Mouse (Mus musculus): ENCODE results near the gene Gemin2. TPM values are rescaled to one million over a fixed set of nuclear protein-coding genes. Genes with fewer than 3 reads are reported as not detected.

Gene Gemin2
- polyA plus RNA-seq, 1 experiment: 1.1 TPM

- Histone ChIP-seq H3K4me3 (ENCODE audit: low read depth, low read length) (peak within 1 kb of the TSS; percentile 93), H3K36me3 (ENCODE audit: control insufficient read depth, insufficient read depth, low read length) (peaks cover 29% of the 10 kb centered on the region), H3K4me1 (ENCODE audit: control insufficient read depth, insufficient read depth, insufficient read length, low read length) (no peaks in the 10 kb centered on the region), H3K27me3 (ENCODE audit: control insufficient read depth, insufficient read depth, low read length) (no peaks in the 10 kb centered on the region), H3K27ac (ENCODE audit: insufficient read depth, low read depth, low read length) (peak within 1 kb of the TSS; percentile 88)
- TF ChIP-seq CTCF (IDR thresholded peaks at IDR 0.05; ENCODE audit: extremely low read depth, insufficient read length, insufficient replicate concordance, low read depth, low read length) (peak; percentile 16; the same call in 1 of the 2 replicates), POLR2A (IDR thresholded peaks at IDR 0.05; ENCODE audit: low read depth, low read length) (peak; percentile 83)
- WGBS: under 1% methylated on average over 43 of the region's 43 CpGs
Observed at GRCm38 (mm10) chr12:59066448-59067077, 53.4 kb downstream of the Gemin2 start, which contains the start of gene Pnn. Gene Pnn, plus strand, starts transcription at chr12:59066884.

- no peaks in the 10 kb centered on the region for H3K27me3 ChIP-seq (ENCODE audit: control insufficient read depth, insufficient read depth, low read length)
- WGBS: under 1% methylated on average over 41 of the region's 41 CpGs
- peak overlapping the region; percentile 93 for H3K4me3 ChIP-seq (ENCODE audit: low read depth, low read length)
- TF ChIP-seq POLR2A (IDR thresholded peaks at IDR 0.05; ENCODE audit: low read depth, low read length): no peak
- TF ChIP-seq CTCF (IDR thresholded peaks at IDR 0.05; ENCODE audit: extremely low read depth, insufficient read length, insufficient replicate concordance, low read depth, low read length): no peak
- peak overlapping the region; percentile 76 for H3K27ac ChIP-seq (ENCODE audit: insufficient read depth, low read depth, low read length)
- H3K36me3 ChIP-seq (ENCODE audit: control insufficient read depth, insufficient read depth, low read length): peaks cover 34% of the 10 kb centered on the region
- H3K4me1 ChIP-seq (ENCODE audit: control insufficient read depth, insufficient read depth, insufficient read length, low read length): no peaks in the 10 kb centered on the region
Observed at GRCm38 (mm10) chr12:59067095-59067494, 53.9 kb downstream of the Gemin2 start.

- Histone ChIP-seq H3K27me3 (ENCODE audit: control insufficient read depth, insufficient read depth, low read length) (no peaks in the 10 kb centered on the region), H3K4me1 (ENCODE audit: control insufficient read depth, insufficient read depth, insufficient read length, low read length) (no peaks in the 10 kb centered on the region), H3K4me3 (ENCODE audit: low read depth, low read length) (no peak overlapping the region), H3K36me3 (ENCODE audit: control insufficient read depth, insufficient read depth, low read length) (peaks cover 40% of the 10 kb centered on the region), H3K27ac (ENCODE audit: insufficient read depth, low read depth, low read length) (no peak overlapping the region)
- TF ChIP-seq CTCF (IDR thresholded peaks at IDR 0.05; ENCODE audit: extremely low read depth, insufficient read length, insufficient replicate concordance, low read depth, low read length) (no peak), POLR2A (IDR thresholded peaks at IDR 0.05; ENCODE audit: low read depth, low read length) (no peak)
- 90% methylated on average over 13 of the region's 13 CpGs for WGBS
Observed at GRCm38 (mm10) chr12:59068791-59069190, 55.6 kb downstream of the Gemin2 start.

- Histone ChIP-seq H3K4me1 (ENCODE audit: control insufficient read depth, insufficient read depth, insufficient read length, low read length) (peaks cover 2% of the 10 kb centered on the region; the same call in 1 of the 2 replicates), H3K27ac (ENCODE audit: insufficient read depth, low read depth, low read length) (no peak overlapping the region), H3K36me3 (ENCODE audit: control insufficient read depth, insufficient read depth, low read length) (peaks cover 48% of the 10 kb centered on the region), H3K27me3 (ENCODE audit: control insufficient read depth, insufficient read depth, low read length) (no peaks in the 10 kb centered on the region), H3K4me3 (ENCODE audit: low read depth, low read length) (no peak overlapping the region)
- 88% methylated on average over 11 of the region's 11 CpGs for WGBS
- no peak for TF ChIP-seq CTCF (IDR thresholded peaks at IDR 0.05; ENCODE audit: extremely low read depth, insufficient read length, insufficient replicate concordance, low read depth, low read length)
- no peak for TF ChIP-seq POLR2A (IDR thresholded peaks at IDR 0.05; ENCODE audit: low read depth, low read length)
Observed at GRCm38 (mm10) chr12:59072286-59072685, 59.1 kb downstream of the Gemin2 start.

GRCm38 (mm10) chr12:59074052-59074451, 60.9 kb downstream of the Gemin2 start:
- Histone ChIP-seq H3K36me3 (ENCODE audit: control insufficient read depth, insufficient read depth, low read length) (peaks cover 37% of the 10 kb centered on the region), H3K4me3 (ENCODE audit: low read depth, low read length) (no peak overlapping the region), H3K4me1 (ENCODE audit: control insufficient read depth, insufficient read depth, insufficient read length, low read length) (peaks cover 3% of the 10 kb centered on the region; the same call in 1 of the 2 replicates), H3K27ac (ENCODE audit: insufficient read depth, low read depth, low read length) (no peak overlapping the region), H3K27me3 (ENCODE audit: control insufficient read depth, insufficient read depth, low read length) (no peaks in the 10 kb centered on the region)
- TF ChIP-seq POLR2A (IDR thresholded peaks at IDR 0.05; ENCODE audit: low read depth, low read length): no peak
- no peak for TF ChIP-seq CTCF (IDR thresholded peaks at IDR 0.05; ENCODE audit: extremely low read depth, insufficient read length, insufficient replicate concordance, low read depth, low read length)
- WGBS: 82% methylated on average over 3 of the region's 3 CpGs

- Histone ChIP-seq H3K27ac (ENCODE audit: insufficient read depth, low read depth, low read length) (peak overlapping the region; percentile 61), H3K27me3 (ENCODE audit: control insufficient read depth, insufficient read depth, low read length) (no peaks in the 10 kb centered on the region), H3K4me1 (ENCODE audit: control insufficient read depth, insufficient read depth, insufficient read length, low read length) (peaks cover 3% of the 10 kb centered on the region; the same call in 1 of the 2 replicates), H3K36me3 (ENCODE audit: control insufficient read depth, insufficient read depth, low read length) (peaks cover 15% of the 10 kb centered on the region), H3K4me3 (ENCODE audit: low read depth, low read length) (no peak overlapping the region)
- WGBS: 66% methylated on average over 3 of the region's 3 CpGs
- no peak for TF ChIP-seq CTCF (IDR thresholded peaks at IDR 0.05; ENCODE audit: extremely low read depth, insufficient read length, insufficient replicate concordance, low read depth, low read length)
- TF ChIP-seq POLR2A (IDR thresholded peaks at IDR 0.05; ENCODE audit: low read depth, low read length): no peak
Observed at GRCm38 (mm10) chr12:59076996-59077395, 63.8 kb downstream of the Gemin2 start.

- no peak overlapping the region for H3K4me3 ChIP-seq (ENCODE audit: low read depth, low read length)
- peaks cover 5% of the 10 kb centered on the region; the same call in 1 of the 2 replicates for H3K4me1 ChIP-seq (ENCODE audit: control insufficient read depth, insufficient read depth, insufficient read length, low read length)
- H3K27ac ChIP-seq (ENCODE audit: insufficient read depth, low read depth, low read length): peak overlapping the region; percentile 91
- peaks cover 7% of the 10 kb centered on the region for H3K36me3 ChIP-seq (ENCODE audit: control insufficient read depth, insufficient read depth, low read length)
- TF ChIP-seq POLR2A (IDR thresholded peaks at IDR 0.05; ENCODE audit: low read depth, low read length) (no peak), CTCF (IDR thresholded peaks at IDR 0.05; ENCODE audit: extremely low read depth, insufficient read length, insufficient replicate concordance, low read depth, low read length) (no peak)
- WGBS: 35% methylated on average over 3 of the region's 3 CpGs
- H3K27me3 ChIP-seq (ENCODE audit: control insufficient read depth, insufficient read depth, low read length): no peaks in the 10 kb centered on the region
Observed at GRCm38 (mm10) chr12:59077883-59078282, 64.7 kb downstream of the Gemin2 start.

Other genes starting within 250 kb of the Gemin2 start
- gene Sec23a, start 1.4 kb upstream of the Gemin2 start, polyA plus RNA-seq (2012; rRNA removed): 9.7 and 26.3 TPM in 2 replicates
- gene Trappc6b, start 48.1 kb downstream of the Gemin2 start, polyA plus RNA-seq (2012; rRNA removed): 30.0 and 56.7 TPM in 2 replicates
- 5.2 and 8.9 TPM in 2 replicates for gene Pnn, start 53.5 kb downstream of the Gemin2 start, polyA plus RNA-seq (2012; rRNA removed)
- 21.9 and 37.8 TPM in 2 replicates for gene Mia2, start 82.4 kb downstream of the Gemin2 start, polyA plus RNA-seq (2012; rRNA removed)
- 4.4 and 6.2 TPM in 2 replicates for gene Fbxo33, start 206.3 kb downstream of the Gemin2 start, polyA plus RNA-seq (2012; rRNA removed)